Mouse (Mus musculus) mouse embryonic stem cell (cell line): ENCODE results near the gene Adam1a.
"Not testable (repeated sequence)": the region's sequence is repeated elsewhere in the genome, so short reads cannot be mapped to it uniquely, and the experiment has no call there.

ENCODE experiments used
- in situ Hi-C, 2 experiments: fragments of 300-500 bp; cut with MboI; formaldehyde crosslinking; loops; 1 replicate in 1 of 2; 3 replicates in 1 of 2; pipeline ENCODE4 v1.14.3; 2019 to 2020; ENCODE audit warnings: low sequenced_read_pairs in 2 of 2, low pct_unique_long_range_greater_than_20kb in 1 of 2, mixed read lengths in 1 of 2; ENCODE audit not compliant: unreplicated experiment in 1 of 2

Gene Adam1a

GRCm38 (mm10) chr5:121519758-121520157 lies 25.5 kb downstream of the Adam1a start:
- in situ Hi-C loops, result loop anchor here in 1 of 2 experiments (10.0 kb wide), 1 partner anchor 85 kb away; no protein-coding TSS in a partner anchor

GRCm38 (mm10) chr5:121518983-121519382 lies 26.3 kb downstream of the Adam1a start:
- in situ Hi-C loops, result loop anchor here in 1 of 2 experiments (10.0 kb wide), 1 partner anchor 86 kb away; no protein-coding TSS in a partner anchor

- in situ Hi-C loops, result loop anchor here in 1 of 2 experiments (10.0 kb wide), 1 partner anchor 95 kb away; no protein-coding TSS in a partner anchor
Measured at GRCm38 (mm10) chr5:121510009-121510408, 35.3 kb downstream of the Adam1a start.

- in situ Hi-C loops, result no loop called here
Measured at GRCm38 (mm10) chr5:121506846-121507245, 38.4 kb downstream of the Adam1a start.

- in situ Hi-C loops, result no loop called here
Measured at GRCm38 (mm10) chr5:121503231-121503630, 42.1 kb downstream of the Adam1a start, which contains the start of gene Adam1b. Adam1b (minus strand) TSS chr5:121503435.

GRCm38 (mm10) chr5:121501424-121501996 lies 43.8 kb downstream of the Adam1a start:
- in situ Hi-C loops, result not testable (repeated sequence)

GRCm38 (mm10) chr5:121500719-121501118 lies 44.6 kb downstream of the Adam1a start:
- in situ Hi-C loops, result no loop called here

GRCm38 (mm10) chr5:121493305-121493704 lies 52.0 kb downstream of the Adam1a start:
- in situ Hi-C loops, result no loop called here

- in situ Hi-C loops, result no loop called here
Measured at GRCm38 (mm10) chr5:121484801-121485200, 60.5 kb downstream of the Adam1a start.

- in situ Hi-C loops, result no loop called here
Measured at GRCm38 (mm10) chr5:121477680-121478079, 67.6 kb downstream of the Adam1a start.

GRCm38 (mm10) chr5:121476040-121476439 lies 69.2 kb downstream of the Adam1a start:
- in situ Hi-C loops, result no loop called here

- in situ Hi-C loops, result no loop called here
Measured at GRCm38 (mm10) chr5:121474610-121475009, 70.7 kb downstream of the Adam1a start.

GRCm38 (mm10) chr5:121472411-121472810 lies 72.9 kb downstream of the Adam1a start:
- in situ Hi-C loops, result no loop called here

- in situ Hi-C loops, result no loop called here
Measured at GRCm38 (mm10) chr5:121469566-121469965, 75.7 kb downstream of the Adam1a start.
